In the genomic region with DNA sequence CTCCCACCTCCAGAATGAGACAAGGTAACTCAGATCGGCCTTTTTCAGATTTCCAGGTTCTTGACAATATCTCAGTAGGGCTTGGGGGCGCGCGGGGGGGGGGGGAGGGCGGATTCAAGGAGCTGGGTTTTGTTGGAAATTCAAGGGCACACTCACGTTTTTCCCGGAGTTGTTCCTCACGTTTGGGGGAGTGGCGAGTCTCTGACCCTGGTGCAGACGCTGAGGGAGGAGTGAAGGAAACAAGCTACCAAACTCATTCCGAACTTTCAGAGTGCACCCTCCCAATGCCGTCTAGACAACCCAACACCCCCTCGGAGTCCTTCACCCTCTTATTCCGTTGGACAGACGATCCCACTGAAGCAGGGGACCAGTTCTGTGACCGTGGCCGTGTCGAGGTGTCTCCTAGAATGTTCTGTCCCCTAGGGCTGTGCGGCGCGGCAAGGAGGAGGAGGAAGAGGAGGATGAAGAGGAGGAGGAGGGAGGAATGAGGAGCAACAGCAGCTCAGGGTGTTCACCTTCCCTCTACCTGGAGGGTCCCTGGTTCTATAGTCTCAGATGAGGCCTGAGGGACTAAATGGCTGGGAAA, we compare ENCODE assay signal across 9 mouse cellular contexts. TPM values are rescaled to one million over a fixed set of nuclear protein-coding genes. Genes with fewer than 3 reads are reported as not detected.
A peak's percentile ranks its signal among the peaks of the same experiment; 100 is the strongest.
DNase-seq lines count a peak whose midpoint lies in the region; ATAC-seq lines count a peak whose summit lies in the region.
"Had no signal": no experiment of that assay in that cellular context is flagged by ENCODE, and none has a peak within 500 bp of the region (broad histone marks: within the 10 kb centered on the region; RNA-seq: fewer than 3 reads in every experiment).

No protein-coding gene starts in this region.

- WGBS in heart, embryonic 14.5 days, result 8% methylated on average over 17 of the region's 21 CpGs
- 2% methylated on average over 21 of the region's 21 CpGs for WGBS in embryonic facial prominence, embryonic 12.5 days
- WGBS in intestine, embryonic 14.5 days, result 5% methylated on average over 20 of the region's 21 CpGs
- WGBS in midbrain, embryonic 16.5 days, result 5% methylated on average over 16 of the region's 21 CpGs

- H3K9me3 ChIP-seq in heart, embryonic 14.5 days (ENCODE audit: control insufficient read depth, low read length), result 0 out of 2 replicates have a peak, but pooled peaks cover 3% of the 10 kb centered on the region
- no peaks in the 10 kb centered on the region for H3K9me3 ChIP-seq in embryonic facial prominence, embryonic 12.5 days
- no peaks in the 10 kb centered on the region for H3K9me3 ChIP-seq in intestine, embryonic 14.5 days (ENCODE audit: control insufficient read depth, low read length)
- no peaks in the 10 kb centered on the region for H3K9me3 ChIP-seq in midbrain, embryonic 16.5 days (replicated peaks; ENCODE audit: control insufficient read depth, low read length, poor library complexity, severe bottlenecking)

- intact Hi-C loops in heart, postnatal 36 days (cut with DNase I), result no loop called here

- no peak for ATAC-seq in heart, embryonic 14.5 days (ENCODE audit: insufficient number of reproducible peaks, insufficient read depth, low FRiP score, low read depth)
- ATAC-seq in embryonic facial prominence, embryonic 12.5 days (ENCODE audit: insufficient number of reproducible peaks, insufficient read depth, low FRiP score, low TSS enrichment), result no peak
- no peak for ATAC-seq in intestine, embryonic 14.5 days (replicated peaks; ENCODE audit: low FRiP score, low TSS enrichment, low read depth)
- no peak for ATAC-seq in midbrain, embryonic 16.5 days

- DNase-seq in heart, postnatal 36 days, result no peak
- no peak for DNase-seq in intestine, embryonic 14.5 days (ENCODE audit: low spot score)
- DNase-seq in thymus, postnatal 36 days, result no peak
- no peak for DNase-seq in layer of hippocampus, adult 18-20 months (ENCODE audit: low spot score in 2 of 2)
- DNase-seq in left cerebral cortex, adult 8-10 months (ENCODE audit: low spot score in 2 of 2), result no peak

- H3K27me3 ChIP-seq in heart, embryonic 14.5 days (ENCODE audit: control insufficient read depth, insufficient read depth, low read length), result peaks cover 72% of the 10 kb centered on the region
- H3K27me3 ChIP-seq in embryonic facial prominence, embryonic 12.5 days, result peaks cover 73% of the 10 kb centered on the region
- peaks cover 86% of the 10 kb centered on the region for H3K27me3 ChIP-seq in intestine, embryonic 14.5 days (replicated peaks; ENCODE audit: control insufficient read depth, insufficient read depth, low read length)
- H3K27me3 ChIP-seq in midbrain, embryonic 16.5 days (ENCODE audit: control insufficient read depth, insufficient read depth, low read depth, low read length), result peaks cover 57% of the 10 kb centered on the region

- H3K4me1 ChIP-seq in heart, embryonic 14.5 days (ENCODE audit: control insufficient read depth in 2 of 2, insufficient read depth in 2 of 2, low read length in 2 of 2), result peaks cover 10 to 22% of the 10 kb centered on the region in 2 experiments
- peaks cover 24% of the 10 kb centered on the region for H3K4me1 ChIP-seq in embryonic facial prominence, embryonic 12.5 days
- H3K4me1 ChIP-seq in intestine, embryonic 14.5 days (replicated peaks; ENCODE audit: control insufficient read depth, insufficient read depth, low read length), result peaks cover 6% of the 10 kb centered on the region; the same call in 1 of the 2 replicates
- H3K4me1 ChIP-seq in midbrain, embryonic 16.5 days (ENCODE audit: control insufficient read depth, insufficient read depth, low read length), result peaks cover 25% of the 10 kb centered on the region

- H3K27ac ChIP-seq in heart, embryonic 14.5 days (replicated peaks in 1 of 2; ENCODE audit: control insufficient read depth in 1 of 2, insufficient read depth in 1 of 2, low read depth in 2 of 2, low read length in 2 of 2), result no peak overlapping the region
- H3K27ac ChIP-seq in embryonic facial prominence, embryonic 12.5 days, result no peak overlapping the region
- no peak overlapping the region for H3K27ac ChIP-seq in intestine, embryonic 14.5 days (ENCODE audit: low read depth)
- no peak overlapping the region for H3K27ac ChIP-seq in midbrain, embryonic 16.5 days (ENCODE audit: low read length)

- H3K4me3 ChIP-seq in heart, embryonic 14.5 days (ENCODE audit: control insufficient read depth in 1 of 2, insufficient read depth in 1 of 2, low read depth in 1 of 2, low read length in 2 of 2), result peak overlapping the region; percentile 34 to 47
- peak overlapping the region; percentile 34 for H3K4me3 ChIP-seq in embryonic facial prominence, embryonic 12.5 days
- H3K4me3 ChIP-seq in intestine, embryonic 14.5 days (ENCODE audit: low read depth, low read length), result peak overlapping the region; percentile 36
- H3K4me3 ChIP-seq in midbrain, embryonic 16.5 days (ENCODE audit: low read depth, low read length), result no peak overlapping the region

- H3K36me3 ChIP-seq in heart, embryonic 14.5 days (ENCODE audit: control insufficient read depth, insufficient read depth, low read length), result no peaks in the 10 kb centered on the region
- H3K36me3 ChIP-seq in embryonic facial prominence, embryonic 12.5 days, result no peaks in the 10 kb centered on the region
- H3K36me3 ChIP-seq in intestine, embryonic 14.5 days (ENCODE audit: control insufficient read depth, insufficient read depth, low read length), result no peaks in the 10 kb centered on the region
- no peaks in the 10 kb centered on the region for H3K36me3 ChIP-seq in midbrain, embryonic 16.5 days (ENCODE audit: control insufficient read depth, insufficient read depth, low read length)
- H3K36me3 ChIP-seq: G1E had no signal

- H3K9ac ChIP-seq in heart, embryonic 14.5 days (ENCODE audit: low read length), result peak overlapping the region; percentile 51; the same call in 1 of the 2 replicates
- no peak overlapping the region for H3K9ac ChIP-seq in embryonic facial prominence, embryonic 12.5 days
- H3K9ac ChIP-seq in intestine, embryonic 14.5 days (ENCODE audit: low read length), result 0 out of 2 replicates have a peak overlapping the region, but pooled peaks have one; percentile 25
- H3K9ac ChIP-seq in midbrain, embryonic 16.5 days (ENCODE audit: low read depth, low read length), result no peak overlapping the region

- peak overlapping the region; percentile 88 for H3K4me2 ChIP-seq in heart, embryonic 14.5 days (ENCODE audit: low read length)
- H3K4me2 ChIP-seq in embryonic facial prominence, embryonic 12.5 days (replicated peaks), result peak overlapping the region; percentile 57
- H3K4me2 ChIP-seq in intestine, embryonic 14.5 days (ENCODE audit: low read length), result peak overlapping the region; percentile 47
- H3K4me2 ChIP-seq in midbrain, embryonic 16.5 days (ENCODE audit: low read length), result peak overlapping the region; percentile 54

RNA-seq across cellular contexts. Expression of gene Nr5a2, which starts 8.2 kb away (rescaled TPM):
- polyA plus RNA-seq in heart, embryonic 14.5 days (2014; fragmentation: Nextera tagmentation; extraction: Ambion mirVana), result 0.38 and 0.39 TPM in 2 replicates
- under 1 TPM; 0.58 to 0.92 TPM for total RNA-seq in heart, postnatal 36 days (2021)
- polyA plus RNA-seq in embryonic facial prominence, embryonic 12.5 days (2016; fragmentation: Nextera tagmentation; extraction: Ambion mirVana), result 3.0 and 6.8 TPM in 2 replicates
- 7.3 and 10.0 TPM in 2 replicates for polyA plus RNA-seq in intestine, embryonic 14.5 days (2014; fragmentation: Nextera tagmentation; extraction: Ambion mirVana)
- polyA plus RNA-seq in midbrain, embryonic 16.5 days (2015; fragmentation: Nextera tagmentation; extraction: Ambion mirVana), result 0.68 and 1.2 TPM in 2 replicates
- total RNA-seq in layer of hippocampus, adult 18-20 months (2021), result not detected
- total RNA-seq in left cerebral cortex, adult 8-10 months (2022), result under 1 TPM in 2 of 4 experiments, not detected in 2; 0.09 to 0.11 TPM
- polyA plus RNA-seq: G1E had no signal

Comparison
In these comparisons a context has a peak if more than half of its experiments do, and no peak if none do; other contexts are left out.
1. H3K9ac ChIP-seq: peak in heart, embryonic 14.5 days (single experiment) and intestine, embryonic 14.5 days (single experiment); none in embryonic facial prominence, embryonic 12.5 days (single experiment) and midbrain, embryonic 16.5 days (single experiment).
2. Peak in every context shown above with its lines, with median percentiles within 50 percentile points of each other: H3K4me2 ChIP-seq.